Mouse (Mus musculus): Measurements from ENCODE around the gene Rangap1.
"Not testable (repeated sequence)": the region's sequence is repeated elsewhere in the genome, so short reads cannot be mapped to it uniquely, and the experiment has no call there.

Gene Rangap1

GRCm38 (mm10) chr15:81739924-81740323, 5.4 kb downstream of the Rangap1 start:
- no peak for DNase-seq (ENCODE audit: low spot score in 2 of 2)

- DNase-seq (ENCODE audit: low spot score in 2 of 2), result no peak
Measured at GRCm38 (mm10) chr15:81739296-81739695, 6.0 kb downstream of the Rangap1 start.

GRCm38 (mm10) chr15:81735075-81735474, 10.3 kb downstream of the Rangap1 start:
- DNase-seq (ENCODE audit: low spot score in 2 of 2), result no peak

- peak; percentile 95 to 97 for DNase-seq (ENCODE audit: low spot score in 2 of 2)
Measured at GRCm38 (mm10) chr15:81729792-81730635, 15.3 kb downstream of the Rangap1 start.

- peak in 1 of 2 experiments; percentile 37 for DNase-seq (ENCODE audit: low spot score in 2 of 2)
Measured at GRCm38 (mm10) chr15:81729241-81729791, 16.0 kb downstream of the Rangap1 start.

- DNase-seq (ENCODE audit: low spot score in 2 of 2), result no peak
Measured at GRCm38 (mm10) chr15:81725965-81726364, 19.4 kb downstream of the Rangap1 start.

GRCm38 (mm10) chr15:81723653-81724052, 21.7 kb downstream of the Rangap1 start:
- DNase-seq (ENCODE audit: low spot score in 2 of 2), result no peak

- no peak for DNase-seq (ENCODE audit: low spot score in 2 of 2)
Measured at GRCm38 (mm10) chr15:81722361-81722760, 23.0 kb downstream of the Rangap1 start.

- no peak for DNase-seq (ENCODE audit: low spot score in 2 of 2)
Measured at GRCm38 (mm10) chr15:81719139-81719531, 26.2 kb downstream of the Rangap1 start.

- DNase-seq (ENCODE audit: low spot score in 2 of 2), result no peak
Measured at GRCm38 (mm10) chr15:81718336-81719138, 26.8 kb downstream of the Rangap1 start.

- no peak for DNase-seq (ENCODE audit: low spot score in 2 of 2)
Measured at GRCm38 (mm10) chr15:81713742-81714141, 31.6 kb downstream of the Rangap1 start.

- DNase-seq (ENCODE audit: low spot score in 2 of 2), result no peak
Measured at GRCm38 (mm10) chr15:81710801-81711200, 34.5 kb downstream of the Rangap1 start.

- DNase-seq (ENCODE audit: low spot score in 2 of 2), result no peak
Measured at GRCm38 (mm10) chr15:81709686-81710085, 35.6 kb downstream of the Rangap1 start.

- DNase-seq (ENCODE audit: low spot score in 2 of 2), result no peak
Measured at GRCm38 (mm10) chr15:81708991-81709390, 36.3 kb downstream of the Rangap1 start.

- no peak for DNase-seq (ENCODE audit: low spot score in 2 of 2)
Measured at GRCm38 (mm10) chr15:81703094-81703489, 42.2 kb downstream of the Rangap1 start.

- DNase-seq (ENCODE audit: low spot score in 2 of 2), result no peak
Measured at GRCm38 (mm10) chr15:81702306-81703093, 42.8 kb downstream of the Rangap1 start.

GRCm38 (mm10) chr15:81701350-81701749, 44.0 kb downstream of the Rangap1 start:
- DNase-seq (ENCODE audit: low spot score in 2 of 2), result not testable (repeated sequence)

GRCm38 (mm10) chr15:81700601-81701000, 44.7 kb downstream of the Rangap1 start:
- no peak for DNase-seq (ENCODE audit: low spot score in 2 of 2)

GRCm38 (mm10) chr15:81700161-81700560, 45.2 kb downstream of the Rangap1 start:
- no peak for DNase-seq (ENCODE audit: low spot score in 2 of 2)

GRCm38 (mm10) chr15:81698532-81698931, 46.8 kb downstream of the Rangap1 start:
- no peak for DNase-seq (ENCODE audit: low spot score in 2 of 2)

- DNase-seq (ENCODE audit: low spot score in 2 of 2), result no peak
Measured at GRCm38 (mm10) chr15:81697847-81698246, 47.5 kb downstream of the Rangap1 start.

GRCm38 (mm10) chr15:81697175-81697574, 48.2 kb downstream of the Rangap1 start, which contains the start of gene Chadl:
Chadl (minus strand) TSS chr15:81697287.
- DNase-seq (ENCODE audit: low spot score in 2 of 2), result no peak

Data from urinary bladder, postnatal 4 days (tissue).